14 mouse cellular contexts compared by ENCODE assay signal in the genomic region with DNA sequence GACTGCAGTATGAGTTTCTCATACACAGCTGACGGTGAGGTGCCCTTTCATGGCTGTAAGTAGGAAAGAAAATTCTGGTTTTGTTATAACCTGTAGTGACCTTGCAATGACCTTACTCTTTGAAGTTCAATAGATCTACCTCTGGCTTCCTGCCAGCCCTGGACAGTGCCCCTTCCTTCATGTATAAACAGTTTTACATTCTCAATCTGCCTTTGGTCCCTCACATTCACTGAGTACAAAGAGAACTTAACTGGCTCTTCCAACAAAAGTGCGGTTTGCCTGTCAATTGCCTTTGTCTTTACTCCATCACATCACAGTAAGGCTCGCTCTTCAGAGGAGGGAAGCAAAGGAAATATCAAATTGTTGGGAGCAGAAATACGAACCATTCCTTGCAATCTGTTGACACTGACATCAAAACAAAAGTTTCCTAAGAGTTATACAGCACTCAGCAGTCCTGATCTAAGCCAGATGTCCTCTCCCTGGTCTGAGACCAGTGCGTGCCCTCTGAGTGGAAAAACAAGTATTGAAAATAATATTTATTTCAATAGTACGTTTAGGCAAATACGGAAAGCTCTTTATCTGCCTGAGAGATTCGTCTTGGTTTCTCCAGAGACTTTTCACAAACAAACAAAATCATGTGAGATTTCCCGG. TPM values are rescaled to one million over a fixed set of nuclear protein-coding genes. Genes with fewer than 3 reads are reported as not detected.
DNase-seq lines count a peak whose midpoint lies in the region; ATAC-seq and TF ChIP-seq lines count a peak whose summit lies in the region.
"Had no signal": no experiment of that assay in that cellular context is flagged by ENCODE, and none has a peak within 500 bp of the region (broad histone marks: within the 10 kb centered on the region; RNA-seq: fewer than 3 reads in every experiment).

No protein-coding gene starts in this region.

- H3K4me1 ChIP-seq in limb, embryonic 11.5 days (ENCODE audit: control insufficient read depth, insufficient read depth, low read length): no peaks in the 10 kb centered on the region
- no peaks in the 10 kb centered on the region for H3K4me1 ChIP-seq in liver, postnatal 0 days (ENCODE audit: insufficient read depth)
- H3K4me1 ChIP-seq: forebrain, embryonic 13.5 days; hindbrain, embryonic 13.5 days; neural tube, embryonic 13.5 days had no signal

- no peak overlapping the region for H3K4me3 ChIP-seq in limb, embryonic 11.5 days (ENCODE audit: low read depth, low read length)
- H3K4me3 ChIP-seq in liver, postnatal 0 days (ENCODE audit: low read depth, low read length): no peak overlapping the region
- H3K4me3 ChIP-seq: forebrain, embryonic 13.5 days; hindbrain, embryonic 13.5 days; neural tube, embryonic 13.5 days had no signal

- DNase-seq in heart, adult 11 months: peak; percentile 30
- DNase-seq in heart, postnatal 36 days: no peak
- peak; percentile 40 for DNase-seq in embryo, embryonic 10.5 days (ENCODE audit: low spot score)
- DNase-seq in limb, embryonic 11.5 days (ENCODE audit: low spot score): peak; percentile 37
- DNase-seq in liver, postnatal 0 days: peak; percentile 24
- no peak for DNase-seq in spleen, postnatal 14 days (ENCODE audit: low spot score in 2 of 2)
- DNase-seq in heart, postnatal 14 days: no peak
- no peak for DNase-seq in c-Kit-positive CD71-positive TER-119-positive erythroid progenitor cells, embryonic 14.5 days (ENCODE audit: low spot score)
- DNase-seq: cerebellum, postnatal 14 days; kidney, postnatal 25 days had no signal

- no peak for TF ChIP-seq CTCF in liver, postnatal 0 days (IDR thresholded peaks at IDR 0.05; ENCODE audit: low read depth)

- ATAC-seq in limb, embryonic 11.5 days (ENCODE audit: insufficient number of reproducible peaks, low FRiP score, low TSS enrichment, low read depth): peak; percentile 63; the same call in 1 of the 2 replicates
- peak; percentile 35; the same call in 1 of the 2 replicates for ATAC-seq in liver, postnatal 0 days
- ATAC-seq: forebrain, embryonic 13.5 days; intestine, postnatal 0 days had no signal

- no peaks in the 10 kb centered on the region; the same call in 1 of the 2 replicates for H3K36me3 ChIP-seq in limb, embryonic 11.5 days (ENCODE audit: control insufficient read depth, insufficient read depth, low read length)
- peaks cover 9% of the 10 kb centered on the region; the same call in 1 of the 2 replicates for H3K36me3 ChIP-seq in liver, postnatal 0 days (replicated peaks; ENCODE audit: insufficient read depth, low read length)

- intact Hi-C loops in heart, postnatal 36 days (cut with DNase I): no loop called here
- intact Hi-C loops in heart, postnatal 14 days (cut with DNase I): no loop called here

- WGBS in limb, embryonic 11.5 days: 33% methylated on average over 9 of the region's 9 CpGs
- WGBS in liver, postnatal 0 days (ENCODE audit: insufficient replicate concordance): 60% methylated on average over 9 of the region's 9 CpGs

- no peaks in the 10 kb centered on the region for H3K27me3 ChIP-seq in limb, embryonic 11.5 days (ENCODE audit: control insufficient read depth, insufficient read depth, low read length)
- no peaks in the 10 kb centered on the region for H3K27me3 ChIP-seq in liver, postnatal 0 days (ENCODE audit: insufficient read depth, low read length)
- H3K27me3 ChIP-seq: forebrain, embryonic 13.5 days; hindbrain, embryonic 13.5 days; neural tube, embryonic 13.5 days had no signal

- no peak overlapping the region for H3K4me2 ChIP-seq in limb, embryonic 11.5 days (ENCODE audit: low read depth, severe bottlenecking)
- no peak overlapping the region for H3K4me2 ChIP-seq in liver, postnatal 0 days (ENCODE audit: low read depth, low read length)
- H3K4me2 ChIP-seq: forebrain, embryonic 13.5 days; hindbrain, embryonic 13.5 days; neural tube, embryonic 13.5 days had no signal

- no peak overlapping the region for H3K9ac ChIP-seq in limb, embryonic 11.5 days (ENCODE audit: low read length)
- H3K9ac ChIP-seq in liver, postnatal 0 days (replicated peaks): no peak overlapping the region
- H3K9ac ChIP-seq: forebrain, embryonic 13.5 days; hindbrain, embryonic 13.5 days; neural tube, embryonic 13.5 days had no signal

- TF ChIP-seq EP300 in liver, postnatal 0 days (IDR thresholded peaks at IDR 0.05; ENCODE audit: low read depth): no peak

- no peaks in the 10 kb centered on the region for H3K9me3 ChIP-seq in limb, embryonic 11.5 days (ENCODE audit: control insufficient read depth, low read length)
- H3K9me3 ChIP-seq in liver, postnatal 0 days (ENCODE audit: low read length): no peaks in the 10 kb centered on the region
- H3K9me3 ChIP-seq: forebrain, embryonic 13.5 days; hindbrain, embryonic 13.5 days; neural tube, embryonic 13.5 days had no signal

- H3K27ac ChIP-seq in limb, embryonic 11.5 days (replicated peaks; ENCODE audit: low read depth, low read length): no peak overlapping the region
- H3K27ac ChIP-seq in liver, postnatal 0 days (ENCODE audit: low read depth): no peak overlapping the region
- H3K27ac ChIP-seq: forebrain, embryonic 13.5 days; hindbrain, embryonic 13.5 days; neural tube, embryonic 13.5 days had no signal

RNA-seq across cellular contexts. Expression of a gene that starts 32.3 kb away (rescaled TPM):
- total RNA-seq in heart, postnatal 36 days (2021): 10 to 100 TPM in 1 of 2 experiments, 1 to 10 TPM in 1; 9.4 to 10.7 TPM
- 85.8 and 88.0 TPM in 2 replicates for polyA plus RNA-seq in limb, embryonic 11.5 days (2014; fragmentation: Nextera tagmentation; extraction: Ambion mirVana)
- 15.4 and 16.5 TPM in 2 replicates for polyA plus RNA-seq in liver, postnatal 0 days (2015; fragmentation: Nextera tagmentation; extraction: Ambion mirVana)
- total RNA-seq in heart, postnatal 14 days (2021): 10 to 100 TPM; 11.6 to 13.5 TPM

RNA-seq across cellular contexts. Expression of a gene that starts 32.3 kb away (rescaled TPM):
- total RNA-seq in heart, postnatal 36 days (2021): 10 to 100 TPM; 40.4 to 45.6 TPM
- polyA plus RNA-seq in limb, embryonic 11.5 days (2014; fragmentation: Nextera tagmentation; extraction: Ambion mirVana): 361 and 379 TPM in 2 replicates
- polyA plus RNA-seq in liver, postnatal 0 days (2015; fragmentation: Nextera tagmentation; extraction: Ambion mirVana): 81.5 and 95.0 TPM in 2 replicates
- 10 to 100 TPM; 66.0 to 69.1 TPM for total RNA-seq in heart, postnatal 14 days (2021)

Comparison
In these comparisons a context has a peak if more than half of its experiments do, and no peak if none do; other contexts are left out.
1. DNase-seq: peak in heart, adult 11 months (single experiment), embryo, embryonic 10.5 days (single experiment), limb, embryonic 11.5 days (single experiment) and liver, postnatal 0 days (single experiment); none in heart, postnatal 36 days (0 of 2), spleen, postnatal 14 days (0 of 2), heart, postnatal 14 days (0 of 2) and c-Kit-positive CD71-positive TER-119-positive erythroid progenitor cells, embryonic 14.5 days (single experiment).